ENCODE assay signal across 27 mouse cellular contexts in the genomic region with DNA sequence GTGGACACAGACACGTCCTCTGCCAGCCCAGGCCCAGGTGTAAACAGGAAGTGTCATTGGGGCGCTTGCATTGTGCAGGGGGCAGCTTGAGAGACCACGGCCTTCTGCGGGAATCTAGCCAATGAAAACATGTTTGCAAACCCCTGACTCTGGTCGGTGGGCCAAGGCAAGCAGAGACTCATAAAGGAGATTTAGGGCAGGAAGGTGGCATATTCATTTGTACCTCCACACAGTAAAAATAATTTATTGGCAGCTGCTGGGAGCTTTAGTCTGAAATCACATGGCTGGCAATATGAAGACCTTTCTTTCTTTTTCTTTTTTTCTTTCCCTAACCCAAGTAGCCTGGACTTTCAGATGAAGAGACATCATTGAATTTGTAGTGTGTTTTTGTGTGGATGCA.
A peak's percentile ranks its signal among the peaks of the same experiment; 100 is the strongest.
DNase-seq lines count a peak whose midpoint lies in the region; ATAC-seq and TF ChIP-seq lines count a peak whose summit lies in the region.
"Had no signal": no experiment of that assay in that cellular context is flagged by ENCODE, and none has a peak within 500 bp of the region (broad histone marks: within the 10 kb centered on the region; RNA-seq: fewer than 3 reads in every experiment).

No protein-coding gene starts in this region.

- H3K4me1 ChIP-seq in kidney, embryonic 14.5 days (ENCODE audit: control insufficient read depth, insufficient read depth, low read length): peaks cover 18% of the 10 kb centered on the region; the same call in 1 of the 2 replicates
- peaks cover 12% of the 10 kb centered on the region; the same call in 1 of the 2 replicates for H3K4me1 ChIP-seq in kidney, postnatal 0 days (replicated peaks; ENCODE audit: insufficient read depth, low read length)
- no peaks in the 10 kb centered on the region for H3K4me1 ChIP-seq in neural tube, embryonic 14.5 days (ENCODE audit: control insufficient read depth, insufficient read depth, low read length)

- H3K27me3 ChIP-seq in kidney, embryonic 14.5 days (ENCODE audit: control insufficient read depth, insufficient read depth, low read length): no peaks in the 10 kb centered on the region
- no peaks in the 10 kb centered on the region for H3K27me3 ChIP-seq in kidney, postnatal 0 days (ENCODE audit: insufficient read depth, low read length)
- H3K27me3 ChIP-seq in neural tube, embryonic 14.5 days (ENCODE audit: control insufficient read depth, insufficient read depth, low read length): no peaks in the 10 kb centered on the region
- H3K27me3 ChIP-seq: embryonic facial prominence, embryonic 13.5 days; forebrain, embryonic 15.5 days; heart, embryonic 13.5 days had no signal

- no peak overlapping the region for H3K9ac ChIP-seq in kidney, embryonic 14.5 days (ENCODE audit: low read depth, low read length)
- no peak overlapping the region for H3K9ac ChIP-seq in kidney, postnatal 0 days (ENCODE audit: low read depth, low read length)
- H3K9ac ChIP-seq in neural tube, embryonic 14.5 days (replicated peaks; ENCODE audit: low read depth, low read length): no peak overlapping the region
- H3K9ac ChIP-seq: embryonic facial prominence, embryonic 13.5 days; forebrain, embryonic 12.5 days; forebrain, embryonic 15.5 days; heart, embryonic 13.5 days; hindbrain, embryonic 14.5 days had no signal

- intact Hi-C loops in left cerebral cortex, adult 2 months (cut with DNase I): no loop called here

- WGBS in kidney, embryonic 14.5 days: 12% methylated on average over 5 of the region's 5 CpGs
- WGBS in kidney, postnatal 0 days: 19% methylated on average over 5 of the region's 5 CpGs
- 35% methylated on average over 5 of the region's 5 CpGs for WGBS in neural tube, embryonic 14.5 days

- ATAC-seq in kidney, embryonic 14.5 days (ENCODE audit: low FRiP score, low TSS enrichment): peak; percentile 48
- no peak for ATAC-seq in kidney, postnatal 0 days (replicated peaks; ENCODE audit: low FRiP score, low read depth)
- peak; percentile 27 for ATAC-seq in megakaryocyte, adult 5-6 weeks (ENCODE audit: poor library complexity, severe bottlenecking)
- ATAC-seq in neural tube, embryonic 14.5 days (ENCODE audit: low read depth): peak; percentile 44; the same call in 1 of the 2 replicates
- ATAC-seq: activated CD4-positive, CD25-positive, alpha-beta regulatory T cell, adult 4 months; forebrain, embryonic 15.5 days had no signal

- no peak for DNase-seq in kidney, adult 9 months
- peak; percentile 67 for DNase-seq in kidney, postnatal 0 days (ENCODE audit: low spot score)
- no peak for DNase-seq in kidney, adult 18-20 months
- DNase-seq in frontal cortex, postnatal 25 days (ENCODE audit: low spot score in 2 of 2): no peak
- DNase-seq in left cerebral cortex, adult 2 months (ENCODE audit: extremely low spot score in 1 of 2, low spot score in 2 of 2): no peak
- DNase-seq: adrenal gland, postnatal 14 days; cerebellum, adult 11 months; cerebellum, adult 2 months; cerebellum, adult 9-11 months; cerebellum, postnatal 36 days; gastrocnemius, postnatal 10 days; gastrocnemius, postnatal 36 days; heart, adult 2 months; heart, postnatal 14 days; heart, postnatal 4 days had no signal

- H3K4me3 ChIP-seq in kidney, embryonic 14.5 days (ENCODE audit: low read length): no peak overlapping the region
- H3K4me3 ChIP-seq in kidney, postnatal 0 days (replicated peaks; ENCODE audit: low read depth, low read length): no peak overlapping the region
- no peak overlapping the region for H3K4me3 ChIP-seq in neural tube, embryonic 14.5 days (ENCODE audit: low read depth, low read length)
- no peak overlapping the region for H3K4me3 ChIP-seq in left cerebral cortex, adult 2 months
- H3K4me3 ChIP-seq: embryonic facial prominence, embryonic 10.5 days; embryonic facial prominence, embryonic 13.5 days; erythroblast, embryonic 14.5 days; forebrain, embryonic 12.5 days; forebrain, embryonic 15.5 days; heart, adult 2 months; heart, embryonic 10.5 days; heart, embryonic 13.5 days had no signal

- no peak for TF ChIP-seq CTCF in kidney, postnatal 0 days (IDR thresholded peaks at IDR 0.05; ENCODE audit: low read depth)
- no peak for TF ChIP-seq CTCF in left cerebral cortex, adult 2 months (IDR thresholded peaks at IDR 0.05)

- no peaks in the 10 kb centered on the region for H3K36me3 ChIP-seq in kidney, embryonic 14.5 days (ENCODE audit: control insufficient read depth, insufficient read depth, low read length)
- H3K36me3 ChIP-seq in kidney, postnatal 0 days (ENCODE audit: insufficient read depth, low read length): no peaks in the 10 kb centered on the region
- H3K36me3 ChIP-seq in neural tube, embryonic 14.5 days (ENCODE audit: control insufficient read depth, insufficient read depth, low read length): no peaks in the 10 kb centered on the region
- H3K36me3 ChIP-seq: embryonic facial prominence, embryonic 10.5 days; embryonic facial prominence, embryonic 13.5 days; forebrain, embryonic 12.5 days; forebrain, embryonic 15.5 days; heart, embryonic 10.5 days; heart, embryonic 13.5 days had no signal

- no peak overlapping the region for H3K27ac ChIP-seq in kidney, embryonic 14.5 days (ENCODE audit: low read depth, low read length)
- no peak overlapping the region for H3K27ac ChIP-seq in kidney, postnatal 0 days
- peak overlapping the region; percentile 57; the same call in 1 of the 2 replicates for H3K27ac ChIP-seq in neural tube, embryonic 14.5 days (ENCODE audit: low read depth, low read length)
- no peak overlapping the region for H3K27ac ChIP-seq in left cerebral cortex, adult 2 months
- H3K27ac ChIP-seq: embryonic facial prominence, embryonic 10.5 days; embryonic facial prominence, embryonic 13.5 days; forebrain, embryonic 12.5 days; forebrain, embryonic 15.5 days; heart, adult 2 months; heart, embryonic 10.5 days; heart, embryonic 13.5 days; hindbrain, embryonic 14.5 days had no signal

- H3K9me3 ChIP-seq in kidney, embryonic 14.5 days (ENCODE audit: control insufficient read depth, low read length): no peaks in the 10 kb centered on the region
- H3K9me3 ChIP-seq in kidney, postnatal 0 days (replicated peaks; ENCODE audit: low read length): no peaks in the 10 kb centered on the region
- H3K9me3 ChIP-seq in neural tube, embryonic 14.5 days (ENCODE audit: control insufficient read depth, low read length): no peaks in the 10 kb centered on the region
- H3K9me3 ChIP-seq: embryonic facial prominence, embryonic 10.5 days; embryonic facial prominence, embryonic 13.5 days; forebrain, embryonic 12.5 days; forebrain, embryonic 15.5 days; heart, embryonic 10.5 days; heart, embryonic 13.5 days had no signal

- H3K4me2 ChIP-seq in kidney, embryonic 14.5 days (replicated peaks; ENCODE audit: low read depth, low read length): no peak overlapping the region
- no peak overlapping the region for H3K4me2 ChIP-seq in kidney, postnatal 0 days (ENCODE audit: low read length)
- no peak overlapping the region for H3K4me2 ChIP-seq in neural tube, embryonic 14.5 days (ENCODE audit: low read depth, low read length)
- H3K4me2 ChIP-seq: embryonic facial prominence, embryonic 13.5 days; forebrain, embryonic 12.5 days; forebrain, embryonic 15.5 days; heart, embryonic 13.5 days; hindbrain, embryonic 14.5 days had no signal
